Mouse (Mus musculus): Measurements from ENCODE around the gene Pla2g4c. TPM values are rescaled to one million over a fixed set of nuclear protein-coding genes. Genes with fewer than 3 reads are reported as not detected.

Pla2g4c gene
- polyA plus RNA-seq, 1 experiment from 2014 or later: 2.1 TPM

GRCm38 (mm10) chr7:13314095-13314597, 10.3 kb upstream of the Pla2g4c start:
- TF ChIP-seq CTCF (IDR thresholded peaks at IDR 0.05; ENCODE audit: low read depth) (no peak), EP300 (IDR thresholded peaks at IDR 0.05; ENCODE audit: low read depth) (no peak)
- H3K4me1 ChIP-seq (ENCODE audit: insufficient read depth): peaks cover 2% of the 10 kb centered on the region; the same call in 1 of the 2 replicates
- H3K9me3 ChIP-seq (ENCODE audit: low read length): no peaks in the 10 kb centered on the region
- no peaks in the 10 kb centered on the region for H3K27me3 ChIP-seq (ENCODE audit: insufficient read depth, low read length)
- H3K4me3 ChIP-seq (ENCODE audit: low read depth, low read length): no peak overlapping the region
- WGBS (ENCODE audit: insufficient replicate concordance): 84% methylated on average over 5 of the region's 5 CpGs
- peaks cover 30% of the 10 kb centered on the region for H3K36me3 ChIP-seq (replicated peaks; ENCODE audit: insufficient read depth, low read length)
- DNase-seq (no peak), ATAC-seq (no peak)
- H3K9ac ChIP-seq (replicated peaks): no peak overlapping the region
- no peak overlapping the region for H3K27ac ChIP-seq (ENCODE audit: low read depth)
- no peak overlapping the region for H3K4me2 ChIP-seq (ENCODE audit: low read depth, low read length)

GRCm38 (mm10) chr7:13321424-13321823, 3.0 kb upstream of the Pla2g4c start:
- ATAC-seq: no peak
- WGBS (ENCODE audit: insufficient replicate concordance): 62% methylated on average over 3 of the region's 3 CpGs
- Histone ChIP-seq H3K9ac (replicated peaks) (no peak overlapping the region), H3K4me1 (ENCODE audit: insufficient read depth) (no peaks in the 10 kb centered on the region), H3K4me3 (ENCODE audit: low read depth, low read length) (no peak overlapping the region), H3K27me3 (ENCODE audit: insufficient read depth, low read length) (no peaks in the 10 kb centered on the region), H3K27ac (ENCODE audit: low read depth) (no peak overlapping the region), H3K4me2 (ENCODE audit: low read depth, low read length) (no peak overlapping the region), H3K36me3 (replicated peaks; ENCODE audit: insufficient read depth, low read length) (no peaks in the 10 kb centered on the region), H3K9me3 (ENCODE audit: low read length) (no peaks in the 10 kb centered on the region)
- no peak for DNase-seq
- TF ChIP-seq CTCF (IDR thresholded peaks at IDR 0.05; ENCODE audit: low read depth) (no peak), EP300 (IDR thresholded peaks at IDR 0.05; ENCODE audit: low read depth) (no peak)

- H3K27ac ChIP-seq (ENCODE audit: low read depth): no peak overlapping the region
These were observed 6.1 kb downstream of the Pla2g4c start for GRCm38 (mm10) chr7:13330575-13330974.

GRCm38 (mm10) chr7:13355943-13356342, 31.5 kb downstream of the Pla2g4c start:
- DNase-seq: no peak
- Histone ChIP-seq H3K4me3 (ENCODE audit: low read depth, low read length) (no peak overlapping the region), H3K9ac (replicated peaks) (no peak overlapping the region), H3K36me3 (replicated peaks; ENCODE audit: insufficient read depth, low read length) (peaks cover 4% of the 10 kb centered on the region; the same call in 1 of the 2 replicates), H3K9me3 (ENCODE audit: low read length) (0 out of 2 replicates have a peak, but pooled peaks cover 2% of the 10 kb centered on the region), H3K27me3 (ENCODE audit: insufficient read depth, low read length) (no peaks in the 10 kb centered on the region), H3K4me2 (ENCODE audit: low read depth, low read length) (no peak overlapping the region), H3K4me1 (ENCODE audit: insufficient read depth) (no peaks in the 10 kb centered on the region), H3K27ac (ENCODE audit: low read depth) (no peak overlapping the region)
- ATAC-seq: no peak
- no peak for TF ChIP-seq EP300 (IDR thresholded peaks at IDR 0.05; ENCODE audit: low read depth)
- TF ChIP-seq CTCF (IDR thresholded peaks at IDR 0.05; ENCODE audit: low read depth): no peak

More at GRCm38 (mm10) chr7:13330575-13330974, 6.1 kb downstream of the Pla2g4c start:
- DNase-seq (no peak), ATAC-seq (no peak)
- no peak overlapping the region for H3K4me2 ChIP-seq (ENCODE audit: low read depth, low read length)
- H3K36me3 ChIP-seq (replicated peaks; ENCODE audit: insufficient read depth, low read length): no peaks in the 10 kb centered on the region
- no peaks in the 10 kb centered on the region for H3K27me3 ChIP-seq (ENCODE audit: insufficient read depth, low read length)
- no peaks in the 10 kb centered on the region for H3K9me3 ChIP-seq (ENCODE audit: low read length)
- H3K9ac ChIP-seq (replicated peaks): no peak overlapping the region
- WGBS (ENCODE audit: insufficient replicate concordance): 94% methylated on average over 2 of the region's 2 CpGs
- TF ChIP-seq EP300 (IDR thresholded peaks at IDR 0.05; ENCODE audit: low read depth) (no peak), CTCF (IDR thresholded peaks at IDR 0.05; ENCODE audit: low read depth) (no peak)
- no peak overlapping the region for H3K4me3 ChIP-seq (ENCODE audit: low read depth, low read length)
- H3K4me1 ChIP-seq (ENCODE audit: insufficient read depth): no peaks in the 10 kb centered on the region

DNA sequence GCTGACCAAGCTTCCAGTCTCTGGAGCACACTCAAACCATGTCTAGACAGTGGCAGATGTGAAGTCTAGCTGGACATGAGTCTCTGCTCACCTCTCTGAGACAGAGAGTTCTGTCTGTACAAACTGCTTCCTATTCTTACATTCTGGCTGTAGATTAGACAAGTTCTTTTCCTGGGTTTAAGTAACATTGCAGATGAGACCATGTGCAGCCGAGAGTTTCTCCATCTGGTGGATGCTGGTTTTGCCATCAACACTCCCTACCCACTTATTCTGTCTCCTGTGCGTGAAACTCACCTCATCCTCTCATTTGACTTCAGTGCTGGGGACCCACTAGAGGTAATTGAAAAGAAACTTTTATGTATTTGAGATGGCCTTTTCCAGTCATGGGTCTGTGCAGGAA, 56.1 kb downstream of the Pla2g4c start:
- DNase-seq: no peak
- Histone ChIP-seq H3K4me1 (ENCODE audit: insufficient read depth) (no peaks in the 10 kb centered on the region), H3K9me3 (ENCODE audit: low read length) (no peaks in the 10 kb centered on the region), H3K9ac (replicated peaks) (no peak overlapping the region), H3K27me3 (ENCODE audit: insufficient read depth, low read length) (no peaks in the 10 kb centered on the region), H3K27ac (ENCODE audit: low read depth) (no peak overlapping the region), H3K4me2 (ENCODE audit: low read depth, low read length) (no peak overlapping the region), H3K36me3 (replicated peaks; ENCODE audit: insufficient read depth, low read length) (no peaks in the 10 kb centered on the region), H3K4me3 (ENCODE audit: low read depth, low read length) (no peak overlapping the region)
- ATAC-seq: no peak
- no peak for TF ChIP-seq CTCF (IDR thresholded peaks at IDR 0.05; ENCODE audit: low read depth)
- TF ChIP-seq EP300 (IDR thresholded peaks at IDR 0.05; ENCODE audit: low read depth): no peak
- WGBS (ENCODE audit: insufficient replicate concordance): 67% methylated on average over 2 of the region's 2 CpGs

- Histone ChIP-seq H3K4me1 (ENCODE audit: insufficient read depth) (no peaks in the 10 kb centered on the region), H3K27ac (ENCODE audit: low read depth) (no peak within 1 kb of the TSS), H3K27me3 (ENCODE audit: insufficient read depth, low read length) (no peaks in the 10 kb centered on the region), H3K4me2 (ENCODE audit: low read depth, low read length) (no peak within 1 kb of the TSS), H3K36me3 (replicated peaks; ENCODE audit: insufficient read depth, low read length) (no peaks in the 10 kb centered on the region), H3K9me3 (ENCODE audit: low read length) (no peaks in the 10 kb centered on the region), H3K4me3 (ENCODE audit: low read depth, low read length) (no peak within 1 kb of the TSS), H3K9ac (replicated peaks) (no peak within 1 kb of the TSS)
- DNase-seq (no peak), ATAC-seq (no peak)
- WGBS (ENCODE audit: insufficient replicate concordance): 61% methylated on average over 1 of the region's 1 CpGs
- no peak for TF ChIP-seq CTCF (IDR thresholded peaks at IDR 0.05; ENCODE audit: low read depth)
- TF ChIP-seq EP300 (IDR thresholded peaks at IDR 0.05; ENCODE audit: low read depth): no peak
These were observed 73.4 kb downstream of the Pla2g4c start, which contains the start of gene Cabp5 for GRCm38 (mm10) chr7:13397832-13398231. Gene Cabp5 (plus strand): TSS chr7:13398132.

Other genes with a start within 250 kb of the Pla2g4c start
- gene Vmn1r85, start 229.5 kb upstream of the Pla2g4c start, polyA plus RNA-seq (2015; fragmentation: Nextera tagmentation; extraction: Ambion mirVana): not detected in 2 replicates
- gene Vmn1r86, start 204.7 kb upstream of the Pla2g4c start, polyA plus RNA-seq (2015; fragmentation: Nextera tagmentation; extraction: Ambion mirVana): not detected in 2 replicates
- not detected in 2 replicates for gene Vmn1r87, start 184.5 kb upstream of the Pla2g4c start, polyA plus RNA-seq (2015; fragmentation: Nextera tagmentation; extraction: Ambion mirVana)
- gene Vmn1r88, start 165.1 kb upstream of the Pla2g4c start, polyA plus RNA-seq (2015; fragmentation: Nextera tagmentation; extraction: Ambion mirVana): 0.01 TPM in 1 of 2 replicates, not detected in the other
- not detected in 2 replicates for gene Vmn1r89, start 111.6 kb upstream of the Pla2g4c start, polyA plus RNA-seq (2015; fragmentation: Nextera tagmentation; extraction: Ambion mirVana)
- 50.9 and 60.5 TPM in 2 replicates for gene Lig1, start 47.4 kb upstream of the Pla2g4c start, polyA plus RNA-seq (2015; fragmentation: Nextera tagmentation; extraction: Ambion mirVana)
- gene Zswim9, start 45.9 kb upstream of the Pla2g4c start, polyA plus RNA-seq (2015; fragmentation: Nextera tagmentation; extraction: Ambion mirVana): 1.5 and 1.7 TPM in 2 replicates
- not detected in 2 replicates for gene Cabp5, start 73.5 kb downstream of the Pla2g4c start, polyA plus RNA-seq (2015; fragmentation: Nextera tagmentation; extraction: Ambion mirVana)
- not detected in 2 replicates for gene Bsph1, start 126.2 kb downstream of the Pla2g4c start, polyA plus RNA-seq (2015; fragmentation: Nextera tagmentation; extraction: Ambion mirVana)
- gene Bsph2, start 246.4 kb downstream of the Pla2g4c start, polyA plus RNA-seq (2015; fragmentation: Nextera tagmentation; extraction: Ambion mirVana): not detected in 2 replicates

Data from liver, postnatal 0 days (tissue).